Mouse (Mus musculus) C2C12 (cell line): ENCODE results near the gene Mecom. TPM values are rescaled to one million over a fixed set of nuclear protein-coding genes. Genes with fewer than 3 reads are reported as not detected.

Experiments
- H3K27me3 ChIP-seq: one replicate; pipeline ENCODE4 v1.6.1; 2011; ENCODE audit not compliant: control insufficient read depth, insufficient read depth, insufficient read length
- H3K36me3 ChIP-seq: one replicate; pipeline ENCODE4 v1.6.1; 2011; ENCODE audit not compliant: control insufficient read depth, insufficient read depth
- H3K4me3 ChIP-seq: one replicate; pipeline ENCODE4 v1.5.1; 2011; ENCODE audit warnings: mild to moderate bottlenecking, control low read depth; ENCODE audit not compliant: poor library complexity, insufficient read depth, severe bottlenecking
- H3K79me2 ChIP-seq: one replicate; pipeline ENCODE4 v1.6.1; 2011; ENCODE audit not compliant: control insufficient read depth, insufficient read depth
- H3K79me3 ChIP-seq: one replicate; pipeline ENCODE4 v1.6.1; 2011; ENCODE audit warnings: low read depth, control low read depth
- H3ac ChIP-seq: one replicate; pipeline ENCODE3; 2011; ENCODE audit warnings: low read depth; ENCODE audit not compliant: control insufficient read depth, insufficient read length
- CEBPB ChIP-seq: IDR thresholded peaks from one replicate; pipeline ENCODE4 v1.6.1; 2011; ENCODE audit warnings: low read depth, mild to moderate bottlenecking, control low read depth, moderate library complexity
- CTCF ChIP-seq: IDR thresholded peaks from one replicate; pipeline ENCODE4 v1.5.1; 2011; ENCODE audit not compliant: control insufficient read depth, insufficient read depth, insufficient read length
- FOSL1 ChIP-seq: IDR thresholded peaks from one replicate; pipeline ENCODE4 v1.8.0; 2011; ENCODE audit warnings: mild to moderate bottlenecking, low read length; ENCODE audit not compliant: poor library complexity, insufficient read depth, severe bottlenecking
- MAX ChIP-seq: IDR thresholded peaks from one replicate; pipeline ENCODE4 v1.6.1; 2011; ENCODE audit warnings: mild to moderate bottlenecking, control low read depth
- MYOD1 ChIP-seq: IDR thresholded peaks from one replicate; pipeline ENCODE4 v1.6.1; 2011; ENCODE audit warnings: low read depth; ENCODE audit not compliant: control insufficient read depth, insufficient read length
- MYOG ChIP-seq: IDR thresholded peaks from one replicate; pipeline ENCODE4 v1.6.1; 2011; ENCODE audit not compliant: control insufficient read depth, insufficient read length; ENCODE audit errors: extremely low read depth
- USF1 ChIP-seq: IDR thresholded peaks from one replicate; pipeline ENCODE4 v1.6.1; 2011; ENCODE audit warnings: low read depth, mild to moderate bottlenecking, control low read depth, moderate library complexity
- long read RNA-seq, 2 experiments: library from polyadenylated mRNA; unstranded; transcript quantifications; one replicate each; pipeline ENCODE4 v2.0.0; 2019 to 2020
- polyA plus RNA-seq: library from polyadenylated mRNA; unstranded; fragments of >200 nt; fragmentation: generic; extraction: Trizol; gene quantifications from one replicate; pipeline ENCODE4 v1.2.1, GENCODE M21; 2012; ENCODE audit warnings: missing spikeins

Mecom gene
- 1.3 TPM for polyA plus RNA-seq
- long read RNA-seq, experiment 1, partial matches to known transcripts: 0 of 3 reads
- long read RNA-seq, experiment 1, other reads (novel, unspliced or antisense): 3 of 3 reads
- long read RNA-seq, experiment 2, full-length matches to known transcripts: 4 of 26 reads
- long read RNA-seq, experiment 2, partial matches to known transcripts: 7 of 26 reads
- long read RNA-seq, experiment 2, other reads (novel, unspliced or antisense): 15 of 26 reads

GRCm38 (mm10) chr3:30547908-30548307, at the start of gene Mecom:
Gene Mecom (minus strand): TSS chr3:30548008.
- Histone ChIP-seq H3ac (no peak within 1 kb of the TSS), H3K4me3 (no peak within 1 kb of the TSS), H3K36me3 (no peaks in the 10 kb centered on the region), H3K27me3 (peaks cover 11% of the 10 kb centered on the region), H3K79me2 (no peaks in the 10 kb centered on the region), H3K79me3 (no peaks in the 10 kb centered on the region)
- no peak for TF ChIP-seq MYOD1
- TF ChIP-seq USF1: no peak
- no peak for TF ChIP-seq CEBPB
- TF ChIP-seq CTCF: no peak
- no peak for TF ChIP-seq MYOG
- no peak for TF ChIP-seq FOSL1
- TF ChIP-seq MAX: no peak

- H3K27me3 ChIP-seq: no peaks in the 10 kb centered on the region
- no peaks in the 10 kb centered on the region for H3K79me3 ChIP-seq
- H3K4me3 ChIP-seq: no peak overlapping the region
- TF ChIP-seq USF1 (no peak), FOSL1 (no peak), CEBPB (no peak), MAX (no peak), CTCF (no peak), MYOD1 (no peak), MYOG (no peak)
- no peak overlapping the region for H3ac ChIP-seq
- no peaks in the 10 kb centered on the region for H3K36me3 ChIP-seq
- no peaks in the 10 kb centered on the region for H3K79me2 ChIP-seq
Observed at GRCm38 (mm10) chr3:30597271-30597670, 49.5 kb upstream of the Mecom start.

- H3K27me3 ChIP-seq: no peaks in the 10 kb centered on the region
- no peaks in the 10 kb centered on the region for H3K36me3 ChIP-seq
- TF ChIP-seq MYOD1: no peak
- TF ChIP-seq FOSL1: no peak
- no peak for TF ChIP-seq USF1
- no peak for TF ChIP-seq MYOG
- TF ChIP-seq CTCF: no peak
- TF ChIP-seq MAX: no peak
- TF ChIP-seq CEBPB: no peak
- H3K79me2 ChIP-seq: no peaks in the 10 kb centered on the region
- H3K79me3 ChIP-seq: no peaks in the 10 kb centered on the region
- H3ac ChIP-seq: peak overlapping the region; percentile 88
- peak overlapping the region; percentile 36 for H3K4me3 ChIP-seq
Observed at GRCm38 (mm10) chr3:30595111-30595832, 47.5 kb upstream of the Mecom start.

GRCm38 (mm10) chr3:30593719-30594485, 46.1 kb upstream of the Mecom start:
- H3K4me3 ChIP-seq: no peak overlapping the region
- TF ChIP-seq CEBPB (no peak), USF1 (no peak), FOSL1 (no peak), CTCF (no peak)
- H3K79me2 ChIP-seq: no peaks in the 10 kb centered on the region
- no peaks in the 10 kb centered on the region for H3K36me3 ChIP-seq
- no peaks in the 10 kb centered on the region for H3K79me3 ChIP-seq
- no peaks in the 10 kb centered on the region for H3K27me3 ChIP-seq
- H3ac ChIP-seq: no peak overlapping the region

- no peaks in the 10 kb centered on the region for H3K36me3 ChIP-seq
Observed at GRCm38 (mm10) chr3:30592418-30592853, 44.6 kb upstream of the Mecom start.

More at GRCm38 (mm10) chr3:30592418-30592853, 44.6 kb upstream of the Mecom start:
- TF ChIP-seq FOSL1 (no peak), CTCF (no peak), MYOG (no peak), CEBPB (no peak), MYOD1 (no peak), MAX (no peak), USF1 (no peak)
- H3K79me2 ChIP-seq: no peaks in the 10 kb centered on the region
- no peaks in the 10 kb centered on the region for H3K27me3 ChIP-seq
- no peaks in the 10 kb centered on the region for H3K79me3 ChIP-seq
- H3ac ChIP-seq: no peak overlapping the region
- H3K4me3 ChIP-seq: no peak overlapping the region
